Mouse (Mus musculus) heart, embryonic 12.5 days (tissue): ENCODE measurements around the gene Cfap73. TPM values are rescaled to one million over a fixed set of nuclear protein-coding genes. Genes with fewer than 3 reads are reported as not detected.

ENCODE experiments used
- ATAC-seq: fragments of 200-750 bp; cut with Nextera tagmentation; 2 replicates; pipeline ENCODE4 v1.8.0; 2017; ENCODE audit warnings: moderate TSS enrichment, moderate library complexity; ENCODE audit not compliant: insufficient number of reproducible peaks, low FRiP score
- H3K27ac ChIP-seq: fragments of 300-500 bp; sonication (generic); 2 replicates; pipeline ENCODE4 v1.5.1; 2016; ENCODE audit warnings: mild to moderate bottlenecking, moderate library complexity; ENCODE audit not compliant: poor library complexity, severe bottlenecking
- H3K27me3 ChIP-seq: fragments of 300-500 bp; sonication (generic); replicated peaks from 2 replicates; pipeline ENCODE4 v1.6.1; 2016; ENCODE audit warnings: mild to moderate bottlenecking, moderate library complexity
- H3K36me3 ChIP-seq: fragments of 300-500 bp; sonication (generic); 2 replicates; pipeline ENCODE4 v1.6.1; 2016; ENCODE audit warnings: mild to moderate bottlenecking, moderate library complexity
- H3K4me1 ChIP-seq: fragments of 300-500 bp; sonication (generic); replicated peaks from 2 replicates; pipeline ENCODE4 v1.6.1; 2016; ENCODE audit warnings: mild to moderate bottlenecking
- H3K4me2 ChIP-seq: fragments of 300-500 bp; sonication (generic); 2 replicates; pipeline ENCODE4 v1.6.1; 2016; ENCODE audit warnings: mild to moderate bottlenecking, moderate library complexity
- H3K4me3 ChIP-seq: fragments of 300-500 bp; sonication (generic); 2 replicates; pipeline ENCODE4 v1.5.1; 2016; ENCODE audit warnings: mild to moderate bottlenecking
- H3K9ac ChIP-seq: fragments of 300-500 bp; sonication (generic); 2 replicates; pipeline ENCODE4 v1.6.1; 2016; ENCODE audit warnings: mild to moderate bottlenecking, moderate library complexity
- H3K9me3 ChIP-seq: fragments of 300-500 bp; sonication (generic); replicated peaks from 2 replicates; pipeline ENCODE4 v1.6.1; 2016; ENCODE audit warnings: mild to moderate bottlenecking, moderate library complexity
- WGBS: fragments of 180-500 bp; shearing (Covaris S2); methylation state at CpG from one replicate; pipeline ENCODE4 v1.1.7; 2016; 5-methylcytosine and 5-hydroxymethylcytosine counted together
- polyA plus RNA-seq: library from polyadenylated mRNA; unstranded; fragments of >200 nt; fragmentation: Nextera tagmentation; extraction: Ambion mirVana; gene quantifications from 2 replicates; pipeline ENCODE4 v1.2.1, GENCODE M21; 2016

The Cfap73 gene
- polyA plus RNA-seq, 1 experiment from 2014 or later = not detected

DNA sequence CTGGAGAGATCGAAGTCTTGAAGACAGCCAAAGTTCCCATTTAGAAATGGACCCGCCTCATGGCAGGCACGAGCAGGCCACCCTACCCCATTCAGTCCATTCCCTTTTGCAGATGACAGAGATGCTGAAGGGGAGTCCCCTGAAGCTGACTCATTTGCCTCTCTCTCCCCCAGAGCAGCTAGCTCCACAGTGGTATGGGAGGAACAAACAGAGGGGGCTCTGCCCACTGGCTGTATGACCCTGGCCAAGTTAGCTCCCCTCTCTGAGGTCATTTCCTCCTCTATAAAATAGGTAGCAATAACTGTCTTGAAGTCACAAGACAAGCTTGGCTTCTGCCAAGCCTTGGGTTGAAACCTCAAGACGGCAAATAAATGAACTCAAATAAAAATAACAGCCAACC lies 50.5 kb downstream of the Cfap73 start:
- Histone ChIP-seq H3K4me2 (no peak overlapping the region), H3K27me3 (no peaks in the 10 kb centered on the region), H3K9ac (no peak overlapping the region), H3K9me3 (no peaks in the 10 kb centered on the region), H3K36me3 (peaks cover 48% of the 10 kb centered on the region), H3K27ac (no peak overlapping the region), H3K4me1 (peaks cover 48% of the 10 kb centered on the region), H3K4me3 (no peak overlapping the region)
- ATAC-seq = no peak
- 91% methylated on average over 4 of the region's 4 CpGs for WGBS

DNA sequence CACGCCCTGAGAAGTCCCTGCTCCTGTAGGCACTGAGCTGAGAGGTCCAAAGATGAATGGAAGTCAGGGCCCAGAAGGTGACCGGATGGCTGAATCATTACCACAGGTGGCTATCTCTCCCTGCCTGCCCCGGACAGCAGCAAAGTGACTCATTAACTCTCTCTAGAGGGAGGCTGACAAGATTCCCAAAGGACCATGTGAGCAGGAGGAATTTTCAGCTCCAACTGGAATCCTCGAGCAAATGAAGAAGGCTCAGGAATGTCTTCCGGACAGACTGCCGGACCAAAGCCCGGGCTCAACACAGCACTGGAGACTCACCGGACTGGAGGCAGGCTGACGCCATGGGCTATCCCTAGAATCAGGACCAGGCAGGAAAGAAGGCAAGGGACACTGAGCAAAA lies 52.0 kb downstream of the Cfap73 start:
- H3K9me3 ChIP-seq = no peaks in the 10 kb centered on the region
- H3K27ac ChIP-seq = no peak overlapping the region
- no peaks in the 10 kb centered on the region for H3K27me3 ChIP-seq
- H3K4me1 ChIP-seq = peaks cover 45% of the 10 kb centered on the region
- peaks cover 48% of the 10 kb centered on the region for H3K36me3 ChIP-seq
- WGBS = 65% methylated on average over 9 of the region's 9 CpGs
- H3K4me2 ChIP-seq = no peak overlapping the region
- no peak for ATAC-seq
- H3K9ac ChIP-seq = no peak overlapping the region
- no peak overlapping the region for H3K4me3 ChIP-seq

DNA sequence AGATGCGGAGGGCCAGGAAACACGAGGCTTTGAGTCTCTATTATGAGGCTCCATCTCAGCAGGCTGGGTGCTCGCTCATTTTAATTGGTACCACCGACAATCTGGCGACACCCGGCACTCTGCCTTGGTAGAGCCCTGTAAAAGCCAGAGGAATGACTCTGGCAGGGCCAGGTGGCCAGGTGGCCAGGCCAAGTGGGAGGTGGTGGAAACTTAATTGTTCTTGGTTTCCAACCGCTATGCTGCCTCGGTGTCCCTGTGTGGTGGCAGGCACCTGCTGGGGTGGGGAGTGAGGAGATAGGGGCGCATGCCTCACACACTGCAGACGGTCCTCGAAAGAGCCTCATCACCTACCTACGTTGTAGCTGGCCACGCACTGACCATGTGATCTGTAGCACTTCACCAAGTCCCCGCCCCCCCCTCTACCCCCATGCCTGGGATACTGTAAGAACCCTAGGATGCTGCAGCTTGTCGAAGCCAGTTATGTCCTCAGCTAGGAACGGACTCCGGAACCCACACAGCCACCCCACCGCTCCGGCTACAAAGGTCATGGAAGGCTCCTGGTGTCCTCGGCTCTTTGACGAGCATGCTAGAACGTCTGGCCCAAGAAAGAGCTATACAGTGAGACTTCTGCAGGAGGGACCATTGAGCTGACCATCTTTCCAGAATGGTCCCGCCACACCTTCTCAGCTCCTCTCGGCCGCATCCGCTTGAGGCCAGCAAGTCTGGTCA lies 54.0 kb downstream of the Cfap73 start:
- no peak overlapping the region for H3K4me2 ChIP-seq
- peaks cover 47% of the 10 kb centered on the region for H3K36me3 ChIP-seq
- H3K27me3 ChIP-seq = no peaks in the 10 kb centered on the region
- ATAC-seq = no peak
- H3K9me3 ChIP-seq = no peaks in the 10 kb centered on the region
- H3K4me1 ChIP-seq = peaks cover 42% of the 10 kb centered on the region
- no peak overlapping the region for H3K9ac ChIP-seq
- H3K4me3 ChIP-seq = no peak overlapping the region
- 88% methylated on average over 26 of the region's 26 CpGs for WGBS
- H3K27ac ChIP-seq = 0 out of 2 replicates have a peak overlapping the region, but pooled peaks have one; percentile 75

DNA sequence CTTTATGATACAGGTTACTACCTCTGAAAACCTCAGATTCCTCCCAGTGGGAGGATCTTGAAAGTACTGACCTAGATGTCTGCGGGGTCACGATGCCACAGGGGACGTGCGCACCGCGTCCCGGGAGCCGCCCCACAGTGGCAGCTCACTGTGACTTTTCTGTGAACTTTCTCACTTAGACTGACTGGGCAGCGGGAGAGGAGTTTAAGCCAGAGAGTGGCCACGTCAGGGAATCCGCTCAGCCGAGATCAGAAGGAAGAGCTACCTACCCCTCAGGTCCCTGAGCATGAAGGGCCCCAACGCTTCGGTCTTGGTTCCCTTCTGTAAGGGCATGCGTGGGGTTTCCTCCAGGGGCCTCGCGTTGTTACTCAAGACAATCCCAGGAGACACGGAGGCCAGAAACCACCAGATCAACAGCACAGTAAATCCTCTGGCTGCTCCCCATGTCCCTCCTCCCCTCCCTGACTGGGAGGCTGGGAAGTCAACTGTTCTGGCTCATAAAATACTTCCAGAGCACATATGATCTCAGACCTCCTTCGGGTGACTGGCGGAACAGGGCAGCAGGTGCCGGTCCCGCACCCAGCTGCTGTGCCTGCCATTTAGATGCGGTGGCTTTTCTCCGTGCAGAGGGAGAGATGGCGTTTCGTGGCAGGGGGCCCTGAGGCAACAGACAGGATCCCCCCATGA lies 54.7 kb downstream of the Cfap73 start:
- H3K27ac ChIP-seq = peak overlapping the region; percentile 75
- 71% methylated on average over 26 of the region's 26 CpGs for WGBS
- H3K4me1 ChIP-seq = peaks cover 49% of the 10 kb centered on the region

DNA sequence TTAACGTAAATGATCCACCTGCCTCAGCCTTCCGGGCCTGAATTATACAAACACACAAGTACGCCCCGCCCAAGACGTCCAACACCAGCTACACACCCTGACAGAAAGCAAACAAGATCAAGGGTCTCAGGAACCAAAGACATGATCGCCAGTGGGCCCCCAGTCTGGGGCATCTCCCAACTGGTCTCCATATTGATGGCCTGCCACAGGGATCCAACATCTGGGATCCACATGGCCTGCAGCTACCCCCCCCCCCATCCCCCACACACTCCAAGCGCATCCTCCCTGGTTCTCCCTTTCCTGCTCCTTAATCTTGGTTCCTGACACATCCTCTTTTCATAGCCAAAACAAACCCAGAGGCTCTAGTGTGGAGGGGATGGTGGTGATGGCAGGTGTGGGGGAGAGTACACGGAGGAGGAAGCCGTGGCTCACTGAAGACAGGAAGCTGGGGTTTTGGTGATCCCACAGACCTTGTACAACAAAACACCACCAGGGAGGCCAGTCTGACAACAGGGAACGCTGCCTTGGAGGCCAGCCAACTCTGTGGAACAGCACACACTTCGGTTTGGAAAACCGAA lies 55.4 kb downstream of the Cfap73 start:
- H3K4me3 ChIP-seq = no peak overlapping the region
- WGBS = 51% methylated on average over 12 of the region's 12 CpGs
- no peaks in the 10 kb centered on the region for H3K27me3 ChIP-seq
- H3K9me3 ChIP-seq = no peaks in the 10 kb centered on the region
- H3K27ac ChIP-seq = peak overlapping the region; percentile 75
- peaks cover 33% of the 10 kb centered on the region for H3K36me3 ChIP-seq
- H3K4me2 ChIP-seq = no peak overlapping the region
- H3K4me1 ChIP-seq = peaks cover 55% of the 10 kb centered on the region
- H3K9ac ChIP-seq = no peak overlapping the region
- peak; percentile 68 for ATAC-seq

More for the DNA sequence above, 54.7 kb downstream of the Cfap73 start:
- no peak for ATAC-seq
- no peak overlapping the region; the same call in 1 of the 2 replicates for H3K9ac ChIP-seq
- H3K36me3 ChIP-seq = peaks cover 41% of the 10 kb centered on the region
- H3K9me3 ChIP-seq = no peaks in the 10 kb centered on the region
- no peak overlapping the region for H3K4me3 ChIP-seq
- H3K27me3 ChIP-seq = no peaks in the 10 kb centered on the region
- no peak overlapping the region for H3K4me2 ChIP-seq

Other genes starting within 250 kb of the Cfap73 start
- 0.11 TPM in 1 of 2 replicates, not detected in the other for gene Lhx5, start 202.5 kb downstream of the Cfap73 start, polyA plus RNA-seq
- gene Sdsl, start 161.4 kb downstream of the Cfap73 start, polyA plus RNA-seq = 9.1 and 10.6 TPM in 2 replicates
- gene Sds, start 157.7 kb downstream of the Cfap73 start, polyA plus RNA-seq = not detected in 2 replicates
- gene Plbd2, start 130.6 kb downstream of the Cfap73 start, polyA plus RNA-seq = 47.4 and 50.6 TPM in 2 replicates
- 4.3 and 4.5 TPM in 2 replicates for gene Slc8b1, start 123.1 kb downstream of the Cfap73 start, polyA plus RNA-seq
- gene Tpcn1, start 45.6 kb downstream of the Cfap73 start, polyA plus RNA-seq = 17.1 and 17.3 TPM in 2 replicates
- 0.19 and 0.33 TPM in 2 replicates for gene Iqcd, start 45.2 kb downstream of the Cfap73 start, polyA plus RNA-seq
- gene Rita1, start 21.6 kb downstream of the Cfap73 start, polyA plus RNA-seq = 9.1 and 10.8 TPM in 2 replicates
- gene Ddx54, start 21.5 kb downstream of the Cfap73 start, polyA plus RNA-seq = 38.7 and 38.8 TPM in 2 replicates
- gene Rasal1, start 14.6 kb upstream of the Cfap73 start, polyA plus RNA-seq = 0.21 TPM in 1 of 2 replicates, not detected in the other
- gene Dtx1, start 77.7 kb upstream of the Cfap73 start, polyA plus RNA-seq = 0.24 and 0.28 TPM in 2 replicates
- gene Oas2, start 115.6 kb upstream of the Cfap73 start, polyA plus RNA-seq = 0.08 and 0.11 TPM in 2 replicates
- 0.33 and 0.36 TPM in 2 replicates for gene Oas3, start 143.4 kb upstream of the Cfap73 start, polyA plus RNA-seq
- gene Oas1e, start 161.3 kb upstream of the Cfap73 start, polyA plus RNA-seq = not detected in 2 replicates
- 0.19 and 0.63 TPM in 2 replicates for gene Oas1c, start 178.3 kb upstream of the Cfap73 start, polyA plus RNA-seq
- gene Oas1f, start 213.1 kb upstream of the Cfap73 start, polyA plus RNA-seq = not detected in 2 replicates
- not detected in 2 replicates for gene Oas1h, start 227.2 kb upstream of the Cfap73 start, polyA plus RNA-seq